Mouse (Mus musculus): ENCODE measurements around the gene Cib1.
A peak's percentile ranks its signal among the peaks of the same experiment; 100 is the strongest.

Gene Cib1

DNA sequence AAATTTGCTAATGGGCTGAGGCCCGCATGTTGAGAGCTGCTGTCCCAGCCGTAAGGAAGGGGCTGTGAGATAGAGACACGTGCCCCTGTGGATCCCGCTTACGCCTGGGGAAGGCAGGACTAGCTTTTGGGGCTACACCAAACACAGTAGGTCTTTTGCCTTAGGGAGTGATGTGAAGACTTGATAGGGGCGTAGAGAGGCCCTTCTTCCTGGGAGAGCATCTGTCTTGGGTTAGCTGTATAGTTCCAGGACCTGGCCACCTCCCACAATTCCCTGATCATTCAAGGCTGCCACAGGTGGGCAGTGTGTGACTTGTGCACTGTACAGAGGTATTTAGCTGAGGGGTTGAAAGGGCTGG, 32.0 kb downstream of the Cib1 start:
- no peak for DNase-seq

DNA sequence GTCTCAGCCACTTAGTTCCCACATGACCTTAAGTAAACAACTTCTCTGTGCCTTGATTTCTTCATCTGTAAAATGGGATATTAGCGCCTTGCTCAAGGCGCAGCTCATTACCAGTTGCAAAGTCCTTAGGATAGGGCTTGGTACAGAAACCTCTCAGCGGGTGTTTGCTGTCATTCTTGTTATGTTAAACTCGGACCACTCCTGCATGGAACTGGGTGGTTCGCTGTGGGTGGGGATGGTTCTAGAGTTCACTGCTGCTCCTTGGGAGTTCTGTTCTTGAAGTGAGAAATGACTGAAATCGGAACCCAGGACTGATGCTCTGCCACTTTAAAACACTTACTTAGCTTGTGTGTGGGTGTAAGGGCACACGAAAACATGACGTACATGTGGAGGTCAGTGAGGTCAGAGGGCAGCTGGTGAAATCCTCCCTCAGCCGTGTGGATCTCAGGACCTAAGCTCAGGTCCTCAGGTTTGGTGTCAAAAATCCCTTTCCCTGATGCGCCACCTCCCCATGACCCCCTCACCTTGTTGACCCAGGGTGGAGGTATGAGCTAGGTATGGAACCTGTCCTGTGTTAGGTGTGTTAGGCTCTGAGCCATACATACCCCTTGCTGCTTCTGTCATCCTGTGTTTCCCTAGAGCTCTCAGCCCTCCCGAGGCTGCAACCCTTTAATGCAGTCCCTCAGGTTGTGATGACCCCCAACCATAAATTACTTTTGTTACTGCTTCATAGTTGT, 32.6 kb downstream of the Cib1 start:
- no peak for DNase-seq

DNA sequence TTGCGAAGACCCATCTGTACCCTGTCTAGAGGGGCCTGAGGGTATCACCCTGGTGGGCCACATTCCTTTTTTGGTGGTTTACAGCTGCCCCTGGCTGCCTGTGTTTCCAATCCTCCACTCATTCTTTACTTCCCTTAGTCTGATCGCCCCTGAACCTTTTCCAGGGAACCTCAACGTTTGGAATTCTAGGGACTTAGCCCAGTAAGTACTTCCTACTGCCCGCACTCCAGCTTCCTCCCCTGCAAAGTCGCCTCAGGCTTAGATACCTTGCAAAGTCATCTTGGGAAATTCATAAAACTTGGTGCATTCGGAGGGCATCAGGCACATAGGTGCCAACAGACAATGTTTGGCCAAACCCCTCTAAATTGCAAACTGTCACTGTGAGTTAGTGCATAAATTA, 33.3 kb downstream of the Cib1 start:
- no peak for DNase-seq

DNA sequence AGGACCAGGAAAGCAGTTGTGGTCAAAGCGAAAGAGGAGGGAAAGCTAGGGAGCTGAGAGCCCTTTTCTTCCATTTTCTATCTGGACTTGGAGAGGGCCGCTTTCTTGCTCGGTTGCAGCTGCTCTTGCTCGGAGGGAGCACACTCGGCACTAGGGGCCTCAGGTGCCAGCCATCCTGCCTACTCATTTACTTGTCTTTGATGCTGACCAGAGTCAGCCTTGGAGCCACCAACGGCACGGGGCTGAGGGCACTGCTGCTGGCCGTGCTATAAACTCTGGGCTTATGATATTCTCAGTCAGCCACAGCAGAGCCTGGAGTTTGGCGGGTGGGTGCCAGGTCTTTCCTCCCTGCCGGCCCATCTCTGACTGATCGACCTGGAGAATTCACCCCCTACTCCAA, 33.8 kb downstream of the Cib1 start:
- no peak for DNase-seq

DNA sequence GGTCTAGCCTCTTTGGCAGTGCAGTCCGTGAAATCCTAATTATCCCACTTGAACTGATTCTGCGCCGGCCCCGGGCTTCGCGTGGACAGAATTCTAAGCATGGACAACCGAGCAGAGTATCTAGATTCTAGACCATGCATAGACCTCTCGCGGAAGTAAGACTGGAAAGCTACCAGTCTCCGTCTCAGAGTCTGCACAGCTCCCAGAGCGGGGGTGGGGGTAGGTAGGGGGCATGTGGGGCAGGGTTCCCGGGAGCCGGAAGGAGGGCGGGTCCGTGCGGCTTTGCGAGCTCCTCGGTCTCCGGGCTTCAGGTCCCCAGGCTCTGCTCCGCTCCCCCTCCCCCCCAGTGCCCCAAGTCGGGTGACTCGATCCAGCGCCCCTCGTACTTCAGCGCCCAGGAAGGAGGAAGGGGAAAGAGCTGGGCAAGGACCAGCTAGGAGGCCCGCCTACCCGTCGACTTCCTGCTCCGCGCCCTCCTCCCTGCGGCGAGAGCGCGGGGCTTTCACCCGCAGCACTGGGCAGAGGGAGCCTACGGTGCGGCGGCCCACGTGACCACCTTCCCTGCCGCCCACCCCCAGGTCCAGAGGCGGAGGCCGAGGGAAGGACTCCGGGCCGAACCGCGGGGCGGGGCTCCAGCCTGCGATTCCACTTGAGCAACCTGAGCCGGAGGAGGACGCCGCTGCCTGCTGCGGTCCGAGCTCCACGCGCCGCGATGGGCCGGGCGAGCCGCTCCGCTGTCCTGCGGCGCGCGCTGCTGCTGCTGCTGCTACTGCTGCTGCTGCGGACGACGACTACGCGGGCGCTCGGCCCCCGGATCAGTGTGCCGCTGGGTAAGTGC, 34.5 kb downstream of the Cib1 start:
- DNase-seq = peak; percentile 69

- no peak for DNase-seq
These were observed 35.2 kb downstream of the Cib1 start for GRCm38 (mm10) chr7:80197371-80197770.

DNA sequence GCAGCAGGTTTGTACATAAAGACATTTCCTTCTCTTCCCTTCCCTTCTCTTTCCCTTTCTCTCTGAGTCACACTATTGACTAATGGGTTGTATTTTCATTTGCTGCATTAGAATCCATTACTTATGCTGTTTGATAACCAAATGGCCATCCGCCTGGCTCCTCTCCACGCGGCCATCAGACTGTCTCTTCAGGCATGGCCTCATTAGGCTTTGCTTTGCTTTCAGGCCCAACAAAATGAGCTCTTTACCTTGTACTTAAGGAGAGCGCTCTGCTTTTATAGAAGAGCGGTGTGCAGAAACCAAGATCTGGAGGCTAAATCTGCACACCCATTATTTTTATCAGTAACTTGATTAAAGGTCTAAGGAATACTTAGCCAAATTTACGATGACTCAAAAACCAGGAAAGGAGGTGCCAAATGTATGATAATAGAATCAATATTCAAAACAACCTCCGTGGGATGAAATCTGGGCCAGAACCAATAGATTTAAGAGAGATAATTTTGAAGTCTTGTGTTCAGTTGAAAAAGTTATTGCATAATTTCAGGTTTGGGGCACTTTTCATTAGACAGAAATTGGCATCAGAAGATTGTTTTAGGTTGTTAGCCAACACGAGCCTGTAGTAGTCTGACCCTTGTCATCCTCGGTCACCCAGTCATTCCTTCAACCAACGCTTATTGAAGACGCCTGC, 36.9 kb downstream of the Cib1 start:
- no peak for DNase-seq

- DNase-seq = no peak
These were observed 37.5 kb downstream of the Cib1 start for GRCm38 (mm10) chr7:80195146-80195545.

GRCm38 (mm10) chr7:80193941-80194739, 38.5 kb downstream of the Cib1 start:
- DNase-seq = no peak

- peak; percentile 69 for DNase-seq
These were observed 40.2 kb downstream of the Cib1 start for GRCm38 (mm10) chr7:80192226-80193061.

GRCm38 (mm10) chr7:80191455-80191854, 41.2 kb downstream of the Cib1 start:
- no peak for DNase-seq

DNA sequence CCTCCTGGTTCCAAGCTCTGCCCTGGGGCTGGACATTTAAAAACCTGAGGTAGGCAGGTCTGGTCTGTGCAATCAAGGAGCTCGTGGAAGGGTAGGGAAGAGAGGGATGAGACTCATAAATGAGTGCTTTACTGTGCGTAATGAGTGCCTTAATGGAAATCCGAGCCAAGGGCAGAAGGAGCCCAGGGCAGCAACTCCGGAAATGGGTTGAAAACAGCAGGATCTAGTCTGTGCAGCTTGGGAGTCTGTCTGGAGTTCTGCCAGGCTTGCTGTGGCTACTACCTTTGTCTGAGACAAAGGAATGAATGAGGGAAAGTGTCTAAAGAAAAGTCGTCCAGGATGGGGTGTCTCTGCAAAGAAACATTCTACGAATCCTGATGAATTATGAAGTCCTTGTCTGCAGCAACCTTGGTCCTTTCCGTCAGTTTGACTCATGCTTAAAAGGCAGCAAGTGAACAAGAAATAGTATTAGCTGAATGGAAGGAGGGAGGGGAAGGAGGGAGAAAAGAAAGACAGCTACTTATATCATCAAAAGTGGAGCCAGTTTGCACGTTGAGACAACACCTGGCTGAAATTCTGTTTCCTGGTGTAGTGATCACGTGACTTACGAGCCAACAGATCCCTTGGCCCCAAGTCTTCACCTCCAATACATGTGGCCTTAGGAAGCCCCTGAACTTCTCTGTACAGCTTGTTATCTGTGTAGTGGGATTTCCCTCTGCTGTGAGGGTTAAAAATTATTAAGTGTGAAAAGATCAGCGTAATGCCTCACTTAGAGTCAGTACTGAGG, 43.3 kb downstream of the Cib1 start:
- DNase-seq = no peak

DNA sequence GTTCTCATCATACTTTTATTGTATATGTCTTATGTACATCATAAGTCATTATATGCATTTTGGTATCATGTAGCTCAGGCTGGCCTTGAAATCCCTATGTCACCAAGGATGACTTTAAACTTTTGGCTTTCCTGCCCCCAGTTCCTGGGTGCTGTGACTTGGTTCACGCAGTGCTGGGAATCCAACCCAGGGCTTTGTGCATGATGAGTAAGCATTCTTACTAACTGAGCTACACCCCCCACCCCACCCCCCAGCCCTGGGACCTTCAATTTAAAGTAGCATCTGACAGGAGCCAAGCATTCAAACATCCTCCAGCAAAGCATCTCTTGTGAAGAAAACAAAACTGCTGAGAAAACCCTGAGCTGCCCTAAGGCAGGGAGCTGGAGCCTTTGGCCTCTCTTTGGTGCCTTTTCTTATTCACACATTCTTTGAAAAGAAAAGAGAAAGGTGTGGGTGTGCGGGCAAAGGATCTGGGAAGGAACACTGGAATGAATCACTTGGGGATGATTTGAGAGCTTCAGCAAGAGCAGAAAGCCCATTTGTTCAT, 44.0 kb downstream of the Cib1 start:
- DNase-seq = no peak

DNA sequence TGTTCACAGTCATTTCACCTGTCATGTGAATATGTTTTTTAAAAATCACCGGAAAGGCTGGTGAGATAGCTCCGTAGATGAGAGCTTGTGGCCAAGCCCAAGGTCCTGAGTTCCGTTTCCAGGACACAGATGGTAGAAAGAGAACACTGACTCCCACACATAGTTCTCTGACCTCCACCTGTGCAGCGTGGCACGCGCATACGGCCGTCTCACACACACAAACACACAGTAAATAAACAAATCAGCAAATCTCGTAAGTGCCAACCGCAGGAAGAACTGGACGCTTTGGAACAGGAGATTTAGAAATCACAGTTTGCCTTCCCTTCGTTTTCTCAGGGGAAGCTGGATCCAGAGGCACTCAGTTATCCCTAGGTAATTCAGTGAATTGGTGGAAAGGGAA, 45.1 kb downstream of the Cib1 start:
- DNase-seq = no peak

GRCm38 (mm10) chr7:80186531-80187296, 45.9 kb downstream of the Cib1 start, which contains the start of gene Sema4b:
Gene Sema4b, plus strand, starts transcription at chr7:80186841.
- peak; percentile 94 for DNase-seq

- DNase-seq = no peak
These were observed 46.6 kb downstream of the Cib1 start for GRCm38 (mm10) chr7:80186021-80186420.

DNA sequence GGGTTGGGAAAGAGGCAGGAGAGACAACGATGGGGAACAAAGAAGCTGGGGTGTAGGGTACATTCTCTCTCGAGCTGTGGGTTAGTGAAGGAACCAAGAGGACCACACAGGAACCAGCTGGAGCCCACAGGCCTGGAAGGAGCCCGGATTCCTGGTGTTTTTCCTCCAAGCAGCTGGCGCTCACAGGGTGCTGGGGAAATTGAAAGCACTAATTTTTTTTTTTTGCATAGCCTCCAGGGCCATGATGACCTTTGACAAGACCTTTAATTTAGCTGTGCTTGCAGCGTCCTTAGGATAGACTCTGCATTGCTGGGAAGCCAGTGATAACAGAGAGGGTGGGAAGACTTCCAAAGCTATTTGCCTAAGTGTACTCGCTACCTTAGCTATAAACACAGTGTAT, 47.6 kb downstream of the Cib1 start:
- no peak for DNase-seq

- no peak for DNase-seq
These were observed 48.1 kb downstream of the Cib1 start for GRCm38 (mm10) chr7:80184551-80184950.

- no peak for DNase-seq
These were observed 48.6 kb downstream of the Cib1 start for GRCm38 (mm10) chr7:80183969-80184368.

DNA sequence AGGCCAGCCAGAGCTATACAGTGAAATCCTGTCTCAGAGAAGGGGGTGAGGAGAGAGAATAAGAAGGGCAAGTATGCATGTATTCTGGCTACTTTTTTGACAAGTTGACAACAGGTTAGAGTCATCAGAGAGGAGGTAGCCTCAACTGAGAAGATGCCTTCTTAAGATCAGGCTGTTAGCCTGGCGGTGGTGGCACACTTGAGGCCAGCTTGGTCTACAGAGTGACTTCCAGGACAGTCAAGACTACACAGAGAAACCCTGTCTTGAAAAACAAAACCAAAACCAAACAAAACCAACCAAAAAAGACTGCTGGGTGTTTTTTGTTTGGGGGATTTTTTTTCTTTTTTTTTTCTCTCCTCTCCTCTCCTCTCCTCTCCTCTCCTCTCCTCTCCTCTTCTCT, 49.1 kb downstream of the Cib1 start:
- no peak for DNase-seq
